In genomic region chr7:25433781-25434560, GRCm38 (mm10) we compare ENCODE assay signal across 14 mouse cellular contexts. TPM values are rescaled to one million over a fixed set of nuclear protein-coding genes. Genes with fewer than 3 reads are reported as not detected.
DNase-seq lines count a peak whose midpoint lies in the region; ATAC-seq and TF ChIP-seq lines count a peak whose summit lies in the region.
"Had no signal": no experiment of that assay in that cellular context is flagged by ENCODE, and none has a peak within 500 bp of the region (broad histone marks: within the 10 kb centered on the region; RNA-seq: fewer than 3 reads in every experiment).

No protein-coding gene starts in this region.

- intact Hi-C loops in heart, postnatal 25 days (cut with DNase I) = no loop called here

- no peaks in the 10 kb centered on the region for H3K36me3 ChIP-seq in heart, embryonic 16.5 days (ENCODE audit: control insufficient read depth, insufficient read depth)
- H3K36me3 ChIP-seq in lung, postnatal 0 days (ENCODE audit: insufficient read depth, low read length) = no peaks in the 10 kb centered on the region
- no peaks in the 10 kb centered on the region for H3K36me3 ChIP-seq in stomach, embryonic 15.5 days
- H3K36me3 ChIP-seq: limb, embryonic 12.5 days had no signal

- no peak for TF ChIP-seq EP300 in lung, postnatal 0 days (IDR thresholded peaks at IDR 0.05)

- no peak for TF ChIP-seq CTCF in lung, postnatal 0 days (IDR thresholded peaks at IDR 0.05)
- TF ChIP-seq CTCF in cortical plate, adult 2 months (IDR thresholded peaks at IDR 0.05; ENCODE audit: extremely low read depth, insufficient read depth, low read length) = no peak

- ATAC-seq in heart, embryonic 16.5 days (replicated peaks; ENCODE audit: extremely low read depth, insufficient read depth, low FRiP score) = no peak
- ATAC-seq in lung, postnatal 0 days = no peak
- no peak for ATAC-seq in stomach, embryonic 15.5 days (ENCODE audit: insufficient read depth, low FRiP score, low read depth)

- no peaks in the 10 kb centered on the region for H3K4me1 ChIP-seq in heart, embryonic 16.5 days (ENCODE audit: control insufficient read depth, insufficient read depth, low read length)
- peaks cover 19% of the 10 kb centered on the region; the same call in 1 of the 2 replicates for H3K4me1 ChIP-seq in lung, postnatal 0 days (ENCODE audit: insufficient read depth, low read depth, low read length)
- no peaks in the 10 kb centered on the region for H3K4me1 ChIP-seq in cortical plate, adult 2 months (ENCODE audit: control insufficient read depth, insufficient read depth, low read length)
- peaks cover 15% of the 10 kb centered on the region; the same call in 1 of the 2 replicates for H3K4me1 ChIP-seq in stomach, embryonic 15.5 days

- no peaks in the 10 kb centered on the region for H3K27me3 ChIP-seq in heart, embryonic 16.5 days (ENCODE audit: control insufficient read depth, insufficient read depth, low read length)
- H3K27me3 ChIP-seq in lung, postnatal 0 days (replicated peaks; ENCODE audit: insufficient read depth, low read length) = no peaks in the 10 kb centered on the region
- H3K27me3 ChIP-seq in stomach, embryonic 15.5 days (replicated peaks) = no peaks in the 10 kb centered on the region
- H3K27me3 ChIP-seq: limb, embryonic 12.5 days had no signal

- no peak overlapping the region for H3K9ac ChIP-seq in heart, embryonic 16.5 days (ENCODE audit: low read length)
- H3K9ac ChIP-seq in lung, postnatal 0 days (replicated peaks; ENCODE audit: low read depth) = no peak overlapping the region
- H3K9ac ChIP-seq in stomach, embryonic 15.5 days = no peak overlapping the region
- H3K9ac ChIP-seq: limb, embryonic 12.5 days had no signal

- 84% methylated on average over 9 of the region's 9 CpGs for WGBS in heart, embryonic 16.5 days
- WGBS in lung, postnatal 0 days = 83% methylated on average over 9 of the region's 9 CpGs
- WGBS in stomach, embryonic 15.5 days = 79% methylated on average over 9 of the region's 9 CpGs

- H3K4me3 ChIP-seq in heart, embryonic 16.5 days (ENCODE audit: low read length) = no peak overlapping the region
- H3K4me3 ChIP-seq in lung, postnatal 0 days (ENCODE audit: low read depth, low read length) = no peak overlapping the region
- no peak overlapping the region for H3K4me3 ChIP-seq in cortical plate, adult 2 months (ENCODE audit: insufficient read depth, low read length)
- H3K4me3 ChIP-seq in stomach, embryonic 15.5 days (replicated peaks) = no peak overlapping the region
- H3K4me3 ChIP-seq: limb, embryonic 12.5 days had no signal

- DNase-seq in heart, postnatal 25 days (ENCODE audit: low spot score) = no peak
- no peak for DNase-seq in lung, postnatal 0 days (ENCODE audit: low spot score)
- DNase-seq in lung, postnatal 14 days = no peak
- no peak for DNase-seq in right cerebral cortex, postnatal 14 days
- DNase-seq in adrenal gland, postnatal 25 days = no peak
- DNase-seq: adrenal gland, adult 8-10 months; lung, adult 2 months had no signal

- no peak overlapping the region for H3K4me2 ChIP-seq in heart, embryonic 16.5 days (ENCODE audit: low read depth, low read length)
- no peak overlapping the region for H3K4me2 ChIP-seq in lung, postnatal 0 days (replicated peaks; ENCODE audit: low read depth, low read length)
- H3K4me2 ChIP-seq in stomach, embryonic 15.5 days = no peak overlapping the region
- H3K4me2 ChIP-seq: limb, embryonic 12.5 days had no signal

- peak overlapping the region; percentile 17; the same call in 1 of the 2 replicates for H3K27ac ChIP-seq in heart, embryonic 16.5 days (ENCODE audit: low read length)
- H3K27ac ChIP-seq in lung, postnatal 0 days (ENCODE audit: low read length) = peak overlapping the region; percentile 82
- H3K27ac ChIP-seq in cortical plate, adult 2 months (ENCODE audit: insufficient read depth, low read length) = peak overlapping the region; percentile 68; the same call in 1 of the 2 replicates
- H3K27ac ChIP-seq in stomach, embryonic 15.5 days = peak overlapping the region; percentile 73

- no peaks in the 10 kb centered on the region for H3K9me3 ChIP-seq in heart, embryonic 16.5 days (replicated peaks; ENCODE audit: control insufficient read depth, low read length)
- H3K9me3 ChIP-seq in lung, postnatal 0 days (ENCODE audit: low read length) = no peaks in the 10 kb centered on the region
- no peaks in the 10 kb centered on the region for H3K9me3 ChIP-seq in stomach, embryonic 15.5 days
- H3K9me3 ChIP-seq: limb, embryonic 12.5 days had no signal

- no peak for TF ChIP-seq POLR2A in cortical plate, adult 2 months (IDR thresholded peaks at IDR 0.05; ENCODE audit: extremely low read depth, insufficient read depth, low read length)

RNA-seq across cellular contexts. Expression of gene Cxcl17, which starts 21.3 kb away (rescaled TPM):
- polyA plus RNA-seq in heart, embryonic 16.5 days (2015; fragmentation: Nextera tagmentation; extraction: Ambion mirVana) = 0.38 and 0.41 TPM in 2 replicates
- total RNA-seq in heart, postnatal 25 days (2021) = not detected
- polyA plus RNA-seq in lung, postnatal 0 days (2015; fragmentation: Nextera tagmentation; extraction: Ambion mirVana) = 31.9 and 38.1 TPM in 2 replicates
- polyA plus RNA-seq in cortical plate, adult 2 months (2012; rRNA removed) = not detected in 2 replicates
- 0.36 and 0.42 TPM in 2 replicates for polyA plus RNA-seq in stomach, embryonic 15.5 days (2015; fragmentation: Nextera tagmentation; extraction: Ambion mirVana)
- total RNA-seq in adrenal gland, postnatal 25 days (2021) = not detected in 2 replicates
- total RNA-seq: adrenal gland, adult 8-10 months; gastrocnemius, adult 18-20 months; heart, postnatal 10 days; layer of hippocampus, postnatal 25 days had no signal

RNA-seq across cellular contexts. Expression of gene Lipe, which starts 35.5 kb away (rescaled TPM):
- polyA plus RNA-seq in heart, embryonic 16.5 days (2015; fragmentation: Nextera tagmentation; extraction: Ambion mirVana) = 8.3 and 8.6 TPM in 2 replicates
- total RNA-seq in heart, postnatal 25 days (2021) = 10 to 100 TPM; 40.5 to 41.5 TPM
- 19.8 and 21.4 TPM in 2 replicates for polyA plus RNA-seq in lung, postnatal 0 days (2015; fragmentation: Nextera tagmentation; extraction: Ambion mirVana)
- 8.0 and 9.1 TPM in 2 replicates for polyA plus RNA-seq in cortical plate, adult 2 months (2012; rRNA removed)
- 8.3 and 8.4 TPM in 2 replicates for polyA plus RNA-seq in stomach, embryonic 15.5 days (2015; fragmentation: Nextera tagmentation; extraction: Ambion mirVana)
- 295 and 303 TPM in 2 replicates for total RNA-seq in adrenal gland, postnatal 25 days (2021)

RNA-seq across cellular contexts. Expression of gene Ceacam1, which starts 43.4 kb away (rescaled TPM):
- polyA plus RNA-seq in heart, embryonic 16.5 days (2015; fragmentation: Nextera tagmentation; extraction: Ambion mirVana) = 3.8 and 4.8 TPM in 2 replicates
- total RNA-seq in heart, postnatal 25 days (2021) = 10 to 100 TPM; 12.4 to 14.7 TPM
- polyA plus RNA-seq in lung, postnatal 0 days (2015; fragmentation: Nextera tagmentation; extraction: Ambion mirVana) = 21.7 and 23.5 TPM in 2 replicates
- polyA plus RNA-seq in cortical plate, adult 2 months (2012; rRNA removed) = 4.7 and 5.1 TPM in 2 replicates
- 32.4 and 54.7 TPM in 2 replicates for polyA plus RNA-seq in stomach, embryonic 15.5 days (2015; fragmentation: Nextera tagmentation; extraction: Ambion mirVana)
- total RNA-seq in adrenal gland, postnatal 25 days (2021) = 19.9 and 22.7 TPM in 2 replicates

Comparison
In these comparisons a context has a peak if more than half of its experiments do, and no peak if none do; other contexts are left out.
1. H3K27ac ChIP-seq: peak in every context shown above with its lines; median percentile 82 in lung, postnatal 0 days; 73 in stomach, embryonic 15.5 days; 68 in cortical plate, adult 2 months; 17 in heart, embryonic 16.5 days.
2. RNA of gene Cxcl17, which starts 21.3 kb away (polyA plus RNA-seq): 31.9 to 38.1 TPM in lung, postnatal 0 days; 0.36 to 0.42 TPM in stomach, embryonic 15.5 days, 0.38 to 0.41 TPM in heart, embryonic 16.5 days and not detected in cortical plate, adult 2 months; every median in the first group is over 10 times any median in the second.